Mouse (Mus musculus) cortical plate, adult 2 months (tissue): Measurements from ENCODE around the gene Gm28635. TPM values are rescaled to one million over a fixed set of nuclear protein-coding genes. Genes with fewer than 3 reads are reported as not detected.

Source experiments
- H3K27ac ChIP-seq: fragments of 200-500 bp; 2 replicates; pipeline ENCODE4 v1.5.1; 2012; ENCODE audit warnings: low read length, control low read depth, inconsistent platforms; ENCODE audit not compliant: insufficient read depth
- H3K4me1 ChIP-seq: fragments of 200-500 bp; 2 replicates; pipeline ENCODE4 v1.6.1; 2011; ENCODE audit warnings: low read length; ENCODE audit not compliant: control insufficient read depth, insufficient read depth
- H3K4me3 ChIP-seq: fragments of 200-500 bp; 2 replicates; pipeline ENCODE4 v1.5.1; 2011; ENCODE audit warnings: mild to moderate bottlenecking, low read length, control low read depth; ENCODE audit not compliant: insufficient read depth
- CTCF ChIP-seq: fragments of 200-500 bp; IDR thresholded peaks from 2 replicates; pipeline ENCODE4 v1.5.1; 2011; ENCODE audit warnings: mild to moderate bottlenecking, control low read depth, low read length; ENCODE audit not compliant: insufficient read depth; ENCODE audit errors: extremely low read depth
- POLR2A ChIP-seq: fragments of 200-500 bp; IDR thresholded peaks from 2 replicates; pipeline ENCODE4 v1.6.1; 2011; ENCODE audit warnings: mild to moderate bottlenecking, low read length, control low read depth; ENCODE audit not compliant: insufficient read depth; ENCODE audit errors: extremely low read depth
- polyA plus RNA-seq: library from polyadenylated mRNA; depleted of rRNA; stranded (reverse); fragments of >200 nt; gene quantifications from 2 replicates; pipeline ENCODE4 v1.2.3, GENCODE M21; 2012

Gm28635 gene
- polyA plus RNA-seq, 1 experiment = not detected

DNA sequence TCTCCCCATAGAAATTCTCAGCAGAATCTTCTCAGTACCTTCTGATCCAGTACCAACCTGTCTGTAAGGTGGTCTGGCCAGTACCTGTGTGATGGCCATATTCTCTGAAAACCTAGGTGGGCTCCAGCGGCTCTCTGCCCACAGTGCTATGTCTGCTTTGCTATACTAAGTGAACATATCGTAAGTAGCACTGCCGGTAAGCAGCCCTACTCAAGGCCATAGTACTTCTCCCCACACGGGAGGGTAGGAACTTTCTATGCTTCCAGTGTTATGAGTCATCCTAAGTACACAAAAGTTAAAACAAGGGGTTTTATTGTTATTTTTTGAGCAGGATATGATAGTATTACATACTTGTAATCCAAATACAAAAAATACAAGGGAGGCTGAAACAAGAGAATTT lies 43.8 kb downstream of the Gm28635 start:
- Histone ChIP-seq H3K4me1 (peaks cover 5% of the 10 kb centered on the region), H3K27ac (no peak overlapping the region), H3K4me3 (no peak overlapping the region)
- TF ChIP-seq POLR2A = no peak
- no peak for TF ChIP-seq CTCF

DNA sequence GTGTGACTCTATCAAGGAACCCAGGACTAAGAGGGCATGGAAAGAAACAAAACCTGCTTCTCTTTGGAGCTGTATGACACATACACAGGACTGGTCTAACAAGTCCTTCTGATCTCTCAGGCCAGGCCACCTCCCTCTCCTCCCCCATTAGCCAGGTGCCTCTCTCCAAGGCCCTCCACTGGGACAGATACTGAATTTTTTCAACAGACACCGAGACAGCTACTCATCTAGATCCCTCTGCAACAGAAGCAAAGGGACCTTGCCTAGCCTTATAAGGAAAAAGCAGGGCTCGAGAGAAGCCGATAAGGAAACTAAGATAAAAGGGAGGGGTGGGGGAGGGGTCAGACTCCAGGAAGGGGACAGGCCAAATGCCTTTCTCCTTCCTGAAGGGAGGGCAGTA lies 44.8 kb downstream of the Gm28635 start:
- Histone ChIP-seq H3K4me1 (peaks cover 5% of the 10 kb centered on the region), H3K27ac (peak overlapping the region; percentile 83; the same call in 1 of the 2 replicates), H3K4me3 (no peak overlapping the region)
- no peak for TF ChIP-seq CTCF
- no peak for TF ChIP-seq POLR2A

DNA sequence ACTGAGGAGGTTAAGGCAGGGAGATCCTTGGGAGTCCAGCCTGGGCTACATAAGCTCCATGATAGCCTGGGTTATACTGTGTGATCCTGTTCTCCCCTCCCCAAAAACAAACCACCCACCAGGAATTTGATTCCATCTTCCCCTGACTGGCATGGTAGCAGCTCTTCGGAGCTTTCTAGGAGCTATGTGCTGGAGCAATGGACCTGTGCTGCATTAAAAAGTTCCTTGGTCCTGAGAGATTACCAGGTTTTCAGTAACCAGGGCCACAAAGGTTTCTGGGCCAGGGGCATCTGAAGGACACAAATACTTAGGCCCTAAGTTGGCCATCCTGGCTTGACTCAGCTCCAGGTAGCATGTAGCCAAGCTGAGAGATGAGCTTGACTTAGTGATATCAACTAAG lies 45.8 kb downstream of the Gm28635 start:
- Histone ChIP-seq H3K27ac (no peak overlapping the region), H3K4me1 (peaks cover 3% of the 10 kb centered on the region), H3K4me3 (no peak overlapping the region)
- TF ChIP-seq POLR2A (no peak), CTCF (no peak)

DNA sequence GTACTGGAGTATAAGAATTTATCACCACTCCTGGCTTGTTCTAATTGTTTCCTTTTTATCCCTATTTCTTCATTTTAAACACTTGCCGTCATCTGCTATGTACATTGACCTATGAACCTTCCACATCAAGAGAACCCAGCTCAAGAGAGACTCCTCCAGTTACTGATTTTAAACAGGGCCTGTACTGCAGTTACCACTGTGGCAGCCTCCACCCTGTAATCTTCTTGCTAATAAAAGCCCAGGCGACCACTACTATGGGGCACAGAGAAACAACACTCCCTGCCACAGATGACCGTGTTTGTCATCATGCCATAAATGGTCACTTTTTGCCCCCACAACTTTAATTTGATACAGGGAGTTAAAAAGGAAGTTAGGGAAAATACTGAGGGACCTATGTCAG lies 50.8 kb downstream of the Gm28635 start:
- TF ChIP-seq POLR2A = no peak
- no peak for TF ChIP-seq CTCF
- no peak overlapping the region for H3K27ac ChIP-seq

DNA sequence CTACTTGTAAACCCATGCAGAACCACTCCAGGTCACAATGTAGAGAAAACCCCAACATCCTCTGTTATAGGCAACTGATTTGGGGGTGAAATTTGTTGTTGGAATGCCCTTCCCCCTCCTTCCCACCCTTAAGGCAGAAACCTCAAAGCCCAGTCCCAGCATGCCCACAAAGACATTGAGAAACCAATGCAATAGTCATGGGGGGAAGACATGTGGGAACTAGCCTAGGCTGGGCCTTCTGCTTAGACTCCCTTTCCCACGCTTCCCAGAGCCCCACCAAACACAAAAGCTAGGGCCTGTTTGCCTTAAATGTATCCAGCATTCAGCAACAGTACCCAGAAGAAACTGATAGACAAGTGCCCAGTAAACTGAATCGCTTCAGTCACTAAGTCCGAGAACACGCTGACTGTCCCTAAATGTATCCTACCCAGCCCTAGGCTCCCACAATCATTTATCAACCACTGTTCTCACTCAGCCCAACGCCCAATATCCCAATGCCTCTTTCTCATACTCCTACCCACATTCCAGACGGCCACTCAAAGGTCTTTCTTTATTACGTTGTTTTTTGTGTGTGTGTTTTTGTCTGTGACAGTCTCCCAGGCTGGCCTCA lies 51.4 kb downstream of the Gm28635 start:
- Histone ChIP-seq H3K27ac (no peak overlapping the region), H3K4me1 (peaks cover 2% of the 10 kb centered on the region; the same call in 1 of the 2 replicates), H3K4me3 (no peak overlapping the region)
- TF ChIP-seq POLR2A = no peak
- no peak for TF ChIP-seq CTCF

More for the DNA sequence above, 50.8 kb downstream of the Gm28635 start:
- Histone ChIP-seq H3K4me3 (no peak overlapping the region), H3K4me1 (peaks cover 2% of the 10 kb centered on the region; the same call in 1 of the 2 replicates)

DNA sequence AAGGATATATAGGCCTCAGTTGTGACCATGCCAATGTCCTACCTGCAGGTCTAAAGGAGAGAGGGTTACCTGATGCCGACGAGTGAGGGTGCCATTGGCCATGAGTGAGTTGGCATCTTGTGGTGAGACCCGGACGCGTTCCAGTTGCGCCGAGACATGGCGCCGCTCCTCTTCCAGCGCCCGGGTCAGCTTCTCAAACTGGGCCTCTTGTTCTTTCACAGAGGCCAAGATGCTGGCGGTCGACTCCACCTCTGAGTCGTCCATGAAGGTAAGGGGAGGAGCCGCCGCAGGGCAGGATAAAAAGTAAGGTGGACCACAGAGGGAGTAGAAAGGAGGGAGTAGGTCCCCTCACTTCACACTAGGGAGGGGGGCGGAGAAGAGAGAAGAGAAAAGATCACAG lies 53.6 kb downstream of the Gm28635 start:
- Histone ChIP-seq H3K4me1 (peaks cover 4% of the 10 kb centered on the region; the same call in 1 of the 2 replicates), H3K27ac (no peak overlapping the region), H3K4me3 (no peak overlapping the region)
- TF ChIP-seq POLR2A (no peak), CTCF (no peak)

DNA sequence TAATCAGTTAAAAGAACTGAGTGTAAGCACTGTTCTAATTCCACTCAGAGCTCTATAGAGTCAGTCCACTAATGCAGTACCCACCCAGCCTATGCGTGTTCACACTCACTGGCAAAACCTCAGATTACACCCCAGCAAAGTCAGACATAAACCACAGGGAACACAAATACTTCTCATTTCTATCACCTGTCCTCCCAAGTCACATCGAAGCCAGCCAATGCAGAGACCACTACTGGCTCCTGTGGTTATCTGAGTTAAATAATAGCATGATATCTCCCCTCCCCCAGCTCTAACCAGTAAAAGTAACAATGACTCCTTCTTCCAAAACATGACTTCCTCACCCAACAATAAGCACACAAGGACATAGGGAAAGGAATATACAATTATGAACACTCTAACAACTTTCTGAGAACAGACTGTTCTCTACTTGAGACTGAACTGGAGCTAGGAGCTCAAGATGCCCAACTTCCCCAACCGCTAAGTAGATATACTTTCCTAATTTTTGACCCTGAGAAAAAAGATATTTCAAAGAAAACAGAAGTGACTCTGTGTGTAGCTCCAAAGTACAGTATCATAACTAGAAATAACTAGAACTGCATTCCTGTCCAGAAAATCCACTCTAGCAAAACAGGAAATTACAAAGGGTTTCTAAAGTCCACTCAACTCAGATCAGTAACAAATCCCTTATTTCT lies 54.3 kb downstream of the Gm28635 start:
- peaks cover 6% of the 10 kb centered on the region; the same call in 1 of the 2 replicates for H3K4me1 ChIP-seq
- TF ChIP-seq CTCF = no peak
- TF ChIP-seq POLR2A = no peak
- H3K4me3 ChIP-seq = no peak overlapping the region
- no peak overlapping the region for H3K27ac ChIP-seq

DNA sequence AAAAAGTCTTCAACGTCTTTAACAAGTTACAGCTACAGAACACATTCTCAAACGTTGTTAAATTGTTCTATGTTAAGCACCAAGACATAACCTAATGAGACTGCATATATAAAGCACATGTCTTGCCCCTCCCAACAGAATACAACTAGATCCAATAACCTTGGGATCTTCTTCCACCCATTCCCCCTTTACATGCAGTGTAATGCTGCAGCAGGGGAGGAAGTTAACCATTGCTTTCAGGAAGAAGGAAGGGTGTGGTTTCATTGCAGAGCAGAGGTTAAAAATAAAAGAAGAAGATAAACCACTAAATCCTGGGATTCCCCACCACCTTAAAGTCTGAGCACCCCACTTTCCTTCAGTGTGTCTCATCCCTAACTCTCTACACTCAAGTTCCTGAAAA lies 55.2 kb downstream of the Gm28635 start:
- Histone ChIP-seq H3K27ac (no peak overlapping the region; the same call in 1 of the 2 replicates), H3K4me3 (no peak overlapping the region), H3K4me1 (peaks cover 6% of the 10 kb centered on the region; the same call in 1 of the 2 replicates)
- TF ChIP-seq CTCF (no peak), POLR2A (no peak)

DNA sequence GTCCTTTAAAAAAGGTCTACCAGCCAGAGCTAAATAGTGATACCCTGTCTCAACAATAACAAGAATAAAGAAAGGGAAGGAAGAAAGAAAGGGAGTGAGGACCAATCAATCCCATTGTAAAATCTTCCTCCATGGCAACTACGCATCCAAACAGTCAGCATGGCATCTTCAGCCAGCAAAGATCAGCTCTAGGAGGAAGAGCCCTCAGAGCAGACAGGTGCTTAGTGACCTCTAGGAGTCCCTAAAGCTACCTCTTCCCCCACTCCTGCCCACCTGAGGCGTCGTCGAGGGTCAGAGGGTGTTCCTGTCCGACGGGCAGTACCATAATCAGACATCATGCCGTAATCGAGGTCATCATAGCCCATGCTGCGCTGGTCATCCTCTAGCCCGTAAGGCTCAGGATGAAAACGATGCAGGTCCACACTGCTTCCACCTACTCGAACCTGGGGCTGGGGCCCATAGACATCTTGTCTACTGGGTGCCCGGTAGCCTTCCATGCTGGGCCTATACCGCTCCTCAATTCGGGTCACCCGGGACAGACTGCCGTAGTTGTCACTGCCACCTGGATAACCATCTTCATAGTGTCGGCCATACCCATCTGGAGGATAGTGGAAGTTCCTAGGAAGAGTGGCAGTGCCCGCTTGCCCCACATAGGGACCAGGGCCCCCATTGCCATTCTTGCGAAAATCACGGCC lies 58.0 kb downstream of the Gm28635 start:
- no peak overlapping the region for H3K4me3 ChIP-seq
- no peak for TF ChIP-seq CTCF
- H3K4me1 ChIP-seq = peaks cover 6% of the 10 kb centered on the region; the same call in 1 of the 2 replicates
- no peak overlapping the region for H3K27ac ChIP-seq
